Mouse (Mus musculus) MEL (cell line): ENCODE results near the gene Gal3st3. TPM values are rescaled to one million over a fixed set of nuclear protein-coding genes. Genes with fewer than 3 reads are reported as not detected.

Source experiments
- DNase-seq: peaks from one replicate; pipeline ENCODE4 v3.0.0; 2011; ENCODE audit warnings: low read depth, low spot score
- H3K27ac ChIP-seq: 2 replicates; pipeline ENCODE4 v1.5.1; 2012; ENCODE audit warnings: low read depth, mild to moderate bottlenecking, control low read depth, low read length, moderate library complexity; ENCODE audit not compliant: control insufficient read depth
- H3K27me3 ChIP-seq, 2 experiments: fragments of 150-350 bp in 1 of 2; sonication (generic) in 1 of 2; 2 replicates each; pipeline ENCODE4 v1.6.1; 2012; ENCODE audit warnings: low read length in 2 of 2, mild to moderate bottlenecking in 2 of 2, improper control_type of control experiment in 1 of 2, moderate library complexity in 1 of 2; ENCODE audit not compliant: insufficient read depth in 2 of 2, control insufficient read depth in 1 of 2
- H3K36me3 ChIP-seq, 2 experiments: 2 replicates each; pipeline ENCODE4 v1.6.1; 2012 to 2014; ENCODE audit warnings: low read length in 2 of 2, improper control_type of control experiment in 1 of 2, inconsistent platforms in 1 of 2, mild to moderate bottlenecking in 1 of 2; ENCODE audit not compliant: insufficient read depth in 2 of 2, control insufficient read depth in 1 of 2
- H3K4me1 ChIP-seq, 2 experiments: fragments of 150-350 bp in 1 of 2; sonication (generic) in 1 of 2; 2 replicates each; pipeline ENCODE4 v1.6.1; 2012; ENCODE audit warnings: low read length in 2 of 2, improper control_type of control experiment in 1 of 2, mild to moderate bottlenecking in 1 of 2; ENCODE audit not compliant: insufficient read depth in 2 of 2, control insufficient read depth in 1 of 2
- H3K4me3 ChIP-seq, 2 experiments: fragments of 150-350 bp in 1 of 2; sonication (generic) in 1 of 2; 2 replicates each; pipeline ENCODE4 v1.5.1; 2012; ENCODE audit warnings: low read depth in 2 of 2, low read length in 2 of 2, mild to moderate bottlenecking in 2 of 2, moderate library complexity in 2 of 2, control low read depth in 1 of 2, improper control_type of control experiment in 1 of 2; ENCODE audit not compliant: control insufficient read depth in 1 of 2, insufficient read depth in 1 of 2
- H3K79me2 ChIP-seq: 2 replicates; pipeline ENCODE4 v1.6.1; 2012; ENCODE audit warnings: mild to moderate bottlenecking, low read length, moderate library complexity; ENCODE audit not compliant: control insufficient read depth, poor library complexity, insufficient read depth
- H3K9ac ChIP-seq: 2 replicates; pipeline ENCODE4 v1.6.1; 2012; ENCODE audit warnings: low read depth, mild to moderate bottlenecking, control low read depth, low read length, moderate library complexity; ENCODE audit not compliant: control insufficient read depth, poor library complexity, severe bottlenecking
- H3K9me3 ChIP-seq: fragments of 150-350 bp; sonication (generic); replicated peaks from 2 replicates; pipeline ENCODE4 v1.6.1; 2012; ENCODE audit warnings: mild to moderate bottlenecking, low read length, improper control_type of control experiment, moderate library complexity; ENCODE audit not compliant: insufficient read depth
- BHLHE40 ChIP-seq: IDR thresholded peaks from 2 replicates; pipeline ENCODE4 v1.6.1; 2012; ENCODE audit warnings: low read depth, mild to moderate bottlenecking, inconsistent platforms, low read length, improper control_type of control experiment, borderline replicate concordance
- CHD1 ChIP-seq: IDR thresholded peaks from 2 replicates; pipeline ENCODE4 v1.6.1; 2012; ENCODE audit warnings: low read depth, mild to moderate bottlenecking, inconsistent platforms, low read length, improper control_type of control experiment
- E2F4 ChIP-seq: IDR thresholded peaks from 2 replicates; pipeline ENCODE4 v1.6.1; 2011; ENCODE audit warnings: low read depth, low read length, improper control_type of control experiment, borderline replicate concordance
- EP300 ChIP-seq, 2 experiments: IDR thresholded peaks; 2 replicates each; pipeline ENCODE4 v1.6.1; 2011; ENCODE audit warnings: improper control_type of control experiment in 2 of 2, low read length in 2 of 2, low read depth in 1 of 2, mild to moderate bottlenecking in 1 of 2
- GABPA ChIP-seq: IDR thresholded peaks from 2 replicates; pipeline ENCODE4 v1.6.1; 2012; ENCODE audit warnings: low read depth, mild to moderate bottlenecking, inconsistent platforms, low read length, improper control_type of control experiment, moderate library complexity
- GATA1 ChIP-seq: IDR thresholded peaks from 2 replicates; pipeline ENCODE4 v1.6.1; 2011; ENCODE audit warnings: low read depth, low read length, improper control_type of control experiment
- KAT2A ChIP-seq: conservative IDR thresholded peaks from 2 replicates; pipeline ENCODE4 v1.6.1; 2012; ENCODE audit warnings: low read depth, low read length, improper control_type of control experiment, inconsistent platforms
- MAFK ChIP-seq: IDR thresholded peaks from 2 replicates; pipeline ENCODE4 v1.6.1; 2011; ENCODE audit warnings: low read depth, mild to moderate bottlenecking, low read length, improper control_type of control experiment, borderline replicate concordance
- MAX ChIP-seq: IDR thresholded peaks from 2 replicates; pipeline ENCODE4 v1.6.1; 2011; ENCODE audit warnings: low read length, improper control_type of control experiment
- MAZ ChIP-seq: IDR thresholded peaks from 2 replicates; pipeline ENCODE4 v1.6.1; 2012; ENCODE audit warnings: low read depth, mild to moderate bottlenecking, inconsistent platforms, low read length, improper control_type of control experiment
- MXI1 ChIP-seq: IDR thresholded peaks from 2 replicates; pipeline ENCODE4 v1.6.1; 2011; ENCODE audit warnings: mild to moderate bottlenecking, low read depth, low read length, improper control_type of control experiment
- POLR2A ChIP-seq, 2 experiments: IDR thresholded peaks; 2 replicates each; pipeline ENCODE4 v1.6.1; 2011 to 2012; ENCODE audit warnings: low read length in 2 of 2, mild to moderate bottlenecking in 2 of 2, control low read depth in 1 of 2, improper control_type of control experiment in 1 of 2, low read depth in 1 of 2, moderate library complexity in 1 of 2; ENCODE audit not compliant: control insufficient read depth in 1 of 2, insufficient read depth in 1 of 2, poor library complexity in 1 of 2
- POLR2AphosphoS2 ChIP-seq: IDR thresholded peaks from 2 replicates; pipeline ENCODE4 v1.6.1; 2011; ENCODE audit warnings: low read length, improper control_type of control experiment
- POLR2AphosphoS5 ChIP-seq: IDR thresholded peaks from 2 replicates; pipeline ENCODE4 v1.6.1; 2012; ENCODE audit warnings: low read depth, borderline replicate concordance, mild to moderate bottlenecking, inconsistent platforms, low read length, moderate library complexity, mixed read lengths
- SIN3A ChIP-seq: IDR thresholded peaks from 2 replicates; pipeline ENCODE4 v1.6.1; 2012; ENCODE audit warnings: low read length, improper control_type of control experiment, inconsistent platforms
- TAL1 ChIP-seq: IDR thresholded peaks from 2 replicates; pipeline ENCODE4 v1.6.1; 2012; ENCODE audit warnings: mild to moderate bottlenecking, inconsistent platforms, low read length, moderate library complexity, mixed read lengths
- TBP ChIP-seq: IDR thresholded peaks from 2 replicates; pipeline ENCODE4 v1.8.0; 2011; ENCODE audit warnings: low read depth, low read length, improper control_type of control experiment
- TCF12 ChIP-seq: IDR thresholded peaks from 2 replicates; pipeline ENCODE4 v1.6.1; 2014; ENCODE audit warnings: low read depth, mild to moderate bottlenecking, inconsistent platforms, low read length, improper control_type of control experiment, moderate library complexity
- ZKSCAN1 ChIP-seq: IDR thresholded peaks from 2 replicates; pipeline ENCODE4 v1.6.1; 2012; ENCODE audit warnings: low read depth, mild to moderate bottlenecking, inconsistent platforms, low read length, improper control_type of control experiment, moderate library complexity
- polyA plus RNA-seq, 2 experiments: library from polyadenylated mRNA; stranded (reverse) in 1 of 2; unstranded in 1 of 2; fragments of >175 nt in 1 of 2; fragments of >200 nt in 1 of 2; gene quantifications; 2 replicates each; pipeline versions ENCODE4 v1.2.1 to v1.2.4; 2012; ENCODE audit warnings: low replicate concordance in 2 of 2, low read depth in 1 of 2; ENCODE audit not compliant: insufficient read length in 2 of 2, insufficient read depth in 1 of 2, missing spikeins in 1 of 2
- total RNA-seq: library from RNA; depleted of rRNA; stranded (reverse); fragments of 300-350 nt; gene quantifications from 2 replicates; pipeline ENCODE4 v1.2.3, GENCODE M21; 2012

The Gal3st3 gene
- total and polyA plus RNA-seq, 3 experiments, result 0.04 TPM; not detected in 2

DNA sequence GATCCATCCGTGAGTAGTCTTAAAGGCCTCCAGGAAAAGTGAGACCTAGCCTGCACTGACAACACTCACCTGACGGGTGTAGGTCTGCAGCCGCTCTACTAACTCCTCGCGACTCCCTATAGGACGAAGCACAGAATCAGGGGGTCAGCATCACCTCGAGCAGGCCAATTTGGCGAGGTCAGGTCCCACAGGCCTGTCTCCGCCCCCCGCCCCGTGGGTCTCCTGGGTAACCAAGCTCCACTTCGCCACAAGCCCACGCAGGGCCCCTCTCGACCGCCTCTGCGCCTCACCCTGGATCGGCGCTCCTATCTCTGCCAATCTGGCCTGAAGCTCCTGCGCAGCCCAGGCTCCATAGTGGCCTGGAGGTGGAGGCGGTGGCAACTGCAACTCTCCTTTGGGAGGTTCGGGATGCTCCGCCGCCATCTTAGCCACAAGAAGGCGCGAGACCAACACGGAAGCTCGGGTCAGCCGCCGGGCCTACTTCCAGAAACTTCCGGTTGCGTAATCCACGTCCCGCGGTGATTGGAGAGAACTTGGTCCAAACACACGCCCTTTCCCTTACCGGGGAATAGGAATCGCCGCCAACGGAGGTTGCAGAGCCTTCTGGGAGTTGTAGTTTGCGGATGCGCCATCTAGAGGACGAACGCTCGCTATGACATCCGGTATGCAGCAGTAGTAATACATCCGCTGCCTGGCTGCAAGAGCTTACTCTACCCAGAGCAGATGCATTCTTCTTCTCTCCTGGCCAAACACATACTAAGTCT lies 3.0 kb upstream of the Gal3st3 start, which contains the start of gene Sf3b2 (continued):
- no peak for TF ChIP-seq MAZ
- peak; percentile 93 for TF ChIP-seq SIN3A
- TF ChIP-seq KAT2A, result peak; percentile 96

DNA sequence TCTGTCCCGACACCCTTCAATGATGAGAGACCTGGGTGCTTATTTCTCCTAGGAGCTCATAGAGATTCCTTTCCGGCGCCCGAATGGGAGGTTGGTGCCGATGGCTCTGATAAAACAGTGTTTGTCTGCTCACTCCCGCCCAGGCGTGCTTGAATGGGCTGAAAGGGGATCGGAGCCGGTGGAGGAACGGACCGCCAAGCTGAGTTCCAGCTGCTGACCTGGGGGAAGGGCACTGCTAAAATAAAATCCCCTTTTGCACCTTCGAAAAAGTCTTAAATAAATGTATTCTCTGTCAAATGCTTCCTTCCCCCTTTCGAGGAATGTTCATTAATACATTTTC lies 2.4 kb upstream of the Gal3st3 start:
- Histone ChIP-seq H3K9me3 (no peaks in the 10 kb centered on the region), H3K4me3 (peak overlapping the region; percentile 77 to 88), H3K4me1 (peaks cover 5 to 12% of the 10 kb centered on the region in 2 experiments), H3K79me2 (peaks cover 22% of the 10 kb centered on the region), H3K36me3 (peaks cover 16 to 24% of the 10 kb centered on the region in 2 experiments), H3K27ac (peak overlapping the region; percentile 94), H3K27me3 (no peaks in the 10 kb centered on the region), H3K9ac (peak overlapping the region; percentile 94)
- TF ChIP-seq MXI1 (peak; percentile 20; the same call in 1 of the 2 replicates), POLR2A (IDR thresholded peaks at IDR 0.05; ENCODE audit: control insufficient read depth in 1 of 2, insufficient read depth in 1 of 2, low read depth in 1 of 2, low read length in 2 of 2, poor library complexity in 1 of 2) (peak in 1 of 2 experiments; percentile 8; a peak in 1 of 4 replicates), POLR2AphosphoS2 (no peak), CHD1 (0 out of 2 replicates have a peak, but pooled peaks have one; percentile 58), MAX (0 out of 2 replicates have a peak, but pooled peaks have one; percentile 21), GATA1 (no peak)
- DNase-seq, result no peak

DNA sequence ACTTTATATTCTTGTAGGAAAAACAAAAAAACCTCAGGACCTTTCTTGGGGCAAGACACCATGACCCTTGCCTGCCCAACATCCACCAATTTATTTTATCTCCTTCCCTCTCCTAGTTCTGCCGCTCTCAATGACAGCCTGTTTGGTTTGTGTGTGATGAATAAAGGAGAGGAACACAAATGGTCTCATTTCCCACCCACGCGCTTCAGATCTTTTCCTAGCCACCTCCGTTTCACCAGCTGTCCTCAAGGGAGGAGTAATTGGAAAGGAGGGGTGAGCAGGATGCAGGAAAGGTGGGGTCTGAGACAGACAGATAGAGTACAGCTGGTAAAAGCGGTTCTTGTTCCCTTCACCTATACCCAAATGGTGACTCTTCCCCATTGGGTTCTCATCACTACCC lies 1.5 kb upstream of the Gal3st3 start:
- peaks cover 22% of the 10 kb centered on the region for H3K79me2 ChIP-seq
- no peaks in the 10 kb centered on the region for H3K27me3 ChIP-seq
- no peak for DNase-seq
- H3K9ac ChIP-seq, result no peak overlapping the region; the same call in 1 of the 2 replicates
- H3K27ac ChIP-seq, result no peak overlapping the region
- peak overlapping the region in 1 of 2 experiments; percentile 77; a peak in 2 of 4 replicates for H3K4me3 ChIP-seq
- peaks cover 5 to 12% of the 10 kb centered on the region in 2 experiments for H3K4me1 ChIP-seq
- no peaks in the 10 kb centered on the region for H3K9me3 ChIP-seq
- H3K36me3 ChIP-seq, result peaks cover 10 to 24% of the 10 kb centered on the region in 2 experiments
- TF ChIP-seq POLR2AphosphoS5, result no peak
- no peak for TF ChIP-seq MAX
- no peak for TF ChIP-seq EP300 (IDR thresholded peaks at IDR 0.05; ENCODE audit: low read depth in 1 of 2, low read length in 2 of 2)
- TF ChIP-seq BHLHE40, result no peak
- no peak for TF ChIP-seq GABPA
- TF ChIP-seq CHD1, result no peak
- no peak for TF ChIP-seq ZKSCAN1
- no peak for TF ChIP-seq TBP
- TF ChIP-seq TCF12, result no peak
- no peak for TF ChIP-seq TAL1
- TF ChIP-seq E2F4, result no peak
- TF ChIP-seq MAFK, result no peak
